In genomic region chr2:103828900-103829299, GRCm38 (mm10) we compare ENCODE assay signal across 18 mouse cellular contexts.
"Had no signal": no experiment of that assay in that cellular context is flagged by ENCODE, and none has a peak within 500 bp of the region (broad histone marks: within the 10 kb centered on the region; RNA-seq: fewer than 3 reads in every experiment).

No protein-coding gene starts in this region.

- H3K9ac ChIP-seq: liver, embryonic 15.5 days; liver, postnatal 0 days; lung, embryonic 15.5 days; midbrain, embryonic 13.5 days; midbrain, embryonic 15.5 days; neural tube, embryonic 12.5 days; stomach, embryonic 15.5 days had no signal

- DNase-seq: liver, postnatal 0 days; lung, adult 2 months; lung, postnatal 14 days; lung, postnatal 36 days; right cerebral cortex, postnatal 14 days; thymus, adult 2 months; thymus, postnatal 14 days; thymus, postnatal 36 days had no signal

- H3K4me2 ChIP-seq: liver, embryonic 15.5 days; lung, embryonic 15.5 days; midbrain, embryonic 11.5 days; midbrain, embryonic 13.5 days; midbrain, embryonic 15.5 days; neural tube, embryonic 12.5 days; stomach, embryonic 15.5 days had no signal

- H3K27me3 ChIP-seq: liver, embryonic 15.5 days; lung, embryonic 15.5 days; midbrain, embryonic 13.5 days; midbrain, embryonic 15.5 days; neural tube, embryonic 12.5 days; stomach, embryonic 15.5 days had no signal

- ATAC-seq: liver, postnatal 0 days; lung, postnatal 0 days; midbrain, embryonic 13.5 days; midbrain, embryonic 15.5 days had no signal

- H3K27ac ChIP-seq: liver, embryonic 15.5 days; lung, embryonic 15.5 days; macrophage; midbrain, embryonic 13.5 days; midbrain, embryonic 15.5 days; neural tube, embryonic 12.5 days; stomach, embryonic 15.5 days; stomach, postnatal 0 days had no signal

- H3K36me3 ChIP-seq: liver, embryonic 15.5 days; lung, embryonic 15.5 days; midbrain, embryonic 13.5 days; midbrain, embryonic 15.5 days; neural tube, embryonic 12.5 days; stomach, embryonic 15.5 days had no signal

- H3K4me3 ChIP-seq: liver, embryonic 15.5 days; lung, embryonic 15.5 days; midbrain, embryonic 13.5 days; midbrain, embryonic 15.5 days; neural tube, embryonic 12.5 days; stomach, embryonic 15.5 days had no signal

- H3K4me1 ChIP-seq: liver, embryonic 15.5 days; lung, embryonic 15.5 days; midbrain, embryonic 13.5 days; midbrain, embryonic 15.5 days; neural tube, embryonic 12.5 days; stomach, embryonic 15.5 days had no signal

- H3K9me3 ChIP-seq: liver, embryonic 15.5 days; lung, embryonic 15.5 days; midbrain, embryonic 13.5 days; midbrain, embryonic 15.5 days; neural tube, embryonic 12.5 days; stomach, embryonic 15.5 days had no signal
